Mouse (Mus musculus): ENCODE data around the gene Gm10722. TPM values are rescaled to one million over a fixed set of nuclear protein-coding genes. Genes with fewer than 3 reads are reported as not detected.
"Not testable (repeated sequence)": the region's sequence is repeated elsewhere in the genome, so short reads cannot be mapped to it uniquely, and the experiment has no call there.

Gm10722 gene
- polyA plus RNA-seq, 1 experiment from 2014 or later = not detected

DNA sequence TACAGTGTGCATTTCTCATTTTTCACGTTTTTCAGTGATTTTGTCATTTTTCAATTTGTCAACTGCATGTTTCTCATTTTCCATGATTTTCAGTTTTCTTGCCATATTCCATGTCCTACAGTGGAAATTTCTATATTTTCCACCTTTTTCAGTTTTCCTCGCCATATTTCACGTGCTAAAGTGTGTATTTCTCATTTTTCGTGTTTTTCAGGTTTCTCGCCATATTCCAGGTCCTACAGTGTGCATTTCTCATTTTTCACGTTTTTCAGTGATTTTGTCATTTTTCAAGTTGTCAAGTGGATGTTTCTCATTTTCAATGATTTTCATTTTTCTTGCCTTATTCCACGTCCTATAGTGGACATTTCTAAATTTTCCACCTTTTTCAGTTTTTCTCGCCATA lies 35.9 kb downstream of the Gm10722 start, which contains the start of gene Gm10715:
Gm10715 (plus strand) TSS at position 301 of the 400 bp plus-strand sequence.
- H3K36me3 ChIP-seq (ENCODE audit: control insufficient read depth, insufficient read depth); H3K4me1 ChIP-seq (replicated peaks; ENCODE audit: control insufficient read depth, insufficient read depth, low read length); H3K4me3 ChIP-seq (replicated peaks; ENCODE audit: low read length); H3K4me2 ChIP-seq (ENCODE audit: low read length); H3K27me3 ChIP-seq (replicated peaks; ENCODE audit: control insufficient read depth, insufficient read depth, low read length); H3K9me3 ChIP-seq (ENCODE audit: control insufficient read depth, low read length); ATAC-seq; H3K27ac ChIP-seq (ENCODE audit: low read length); H3K9ac ChIP-seq (replicated peaks; ENCODE audit: low read depth, low read length): not testable (repeated sequence)
- 78% methylated on average over 6 of the region's 8 CpGs for WGBS

DNA sequence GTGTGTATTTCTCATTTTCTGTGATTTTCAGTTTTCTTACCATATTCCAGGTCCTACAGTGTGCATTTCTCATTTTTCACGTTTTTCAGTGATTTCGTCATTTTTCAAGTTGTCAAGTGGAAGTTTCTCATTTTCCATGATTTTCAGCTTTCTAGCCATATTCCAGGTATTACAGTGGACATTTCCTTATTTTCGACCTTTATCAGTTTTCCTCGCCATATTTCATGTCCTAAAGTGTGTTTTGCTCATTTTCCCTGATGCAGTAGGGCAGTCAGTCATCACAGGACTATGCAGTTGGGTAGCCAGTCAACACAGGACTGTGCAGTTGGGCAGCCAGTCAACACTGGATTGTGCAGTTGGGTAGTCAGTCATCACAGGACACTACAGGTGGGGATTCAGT lies 37.4 kb downstream of the Gm10722 start:
- 67% methylated on average over 4 of the region's 4 CpGs for WGBS
- H3K27me3 ChIP-seq (replicated peaks; ENCODE audit: control insufficient read depth, insufficient read depth, low read length); H3K27ac ChIP-seq (ENCODE audit: low read length); H3K4me3 ChIP-seq (replicated peaks; ENCODE audit: low read length); H3K4me2 ChIP-seq (ENCODE audit: low read length); H3K4me1 ChIP-seq (replicated peaks; ENCODE audit: control insufficient read depth, insufficient read depth, low read length); H3K9me3 ChIP-seq (ENCODE audit: control insufficient read depth, low read length); H3K36me3 ChIP-seq (ENCODE audit: control insufficient read depth, insufficient read depth); ATAC-seq; H3K9ac ChIP-seq (replicated peaks; ENCODE audit: low read depth, low read length): not testable (repeated sequence)

Small RNA genes within 50 kb of the gene (microRNA-seq; reads per million reads assigned to microRNA genes)
- gene Mir101c = not detected

Other genes starting within 250 kb of the Gm10722 start
- gene Gm11168, start 2.4 kb downstream of the Gm10722 start, polyA plus RNA-seq (2015; fragmentation: Nextera tagmentation; extraction: Ambion mirVana) = not detected in 2 replicates
- gene Gm10721, start 12.2 kb downstream of the Gm10722 start, polyA plus RNA-seq (2015; fragmentation: Nextera tagmentation; extraction: Ambion mirVana) = not detected in 2 replicates
- not detected in 2 replicates for gene Gm10720, start 14.7 kb downstream of the Gm10722 start, polyA plus RNA-seq (2015; fragmentation: Nextera tagmentation; extraction: Ambion mirVana)
- not detected in 2 replicates for gene Gm10719, start 16.5 kb downstream of the Gm10722 start, polyA plus RNA-seq (2015; fragmentation: Nextera tagmentation; extraction: Ambion mirVana)
- gene Gm10718, start 22.6 kb downstream of the Gm10722 start, polyA plus RNA-seq (2015; fragmentation: Nextera tagmentation; extraction: Ambion mirVana) = not detected in 2 replicates
- not detected in 2 replicates for gene Gm10717, start 24.5 kb downstream of the Gm10722 start, polyA plus RNA-seq (2015; fragmentation: Nextera tagmentation; extraction: Ambion mirVana)
- not detected in 2 replicates for gene Gm17535, start 33.7 kb downstream of the Gm10722 start, polyA plus RNA-seq (2015; fragmentation: Nextera tagmentation; extraction: Ambion mirVana)
- gene Gm10715, start 36.0 kb downstream of the Gm10722 start, polyA plus RNA-seq (2015; fragmentation: Nextera tagmentation; extraction: Ambion mirVana) = not detected in 2 replicates